Mouse (Mus musculus) left cerebral cortex, postnatal 25 days (tissue): ENCODE data around the gene Actbl2. TPM values are rescaled to one million over a fixed set of nuclear protein-coding genes. Genes with fewer than 3 reads are reported as not detected.

Experiments
- DNase-seq, 2 experiments: peaks; one replicate each; pipeline ENCODE4 v3.0.0; 2022; ENCODE audit warnings: low spot score in 2 of 2, mixed read lengths in 1 of 2
- intact Hi-C: fragments of 180-260 bp; cut with DNase I; formaldehyde crosslinking; loops from one replicate; pipeline ENCODE4 v1.15.1; 2025
- total RNA-seq, 2 experiments: library from RNA; stranded (reverse); gene quantifications; 2 replicates each; pipeline ENCODE4 v1.2.3; 2021

The Actbl2 gene
- total RNA-seq = not detected

GRCm38 (mm10) chr13:111254713-111255112 is at the start of gene Actbl2:
Gene Actbl2 (plus strand): TSS chr13:111255013.
- intact Hi-C loops = loop anchor here (5.0 kb wide), 1 partner anchor 153 kb away; no protein-coding TSS in a partner anchor

DNA sequence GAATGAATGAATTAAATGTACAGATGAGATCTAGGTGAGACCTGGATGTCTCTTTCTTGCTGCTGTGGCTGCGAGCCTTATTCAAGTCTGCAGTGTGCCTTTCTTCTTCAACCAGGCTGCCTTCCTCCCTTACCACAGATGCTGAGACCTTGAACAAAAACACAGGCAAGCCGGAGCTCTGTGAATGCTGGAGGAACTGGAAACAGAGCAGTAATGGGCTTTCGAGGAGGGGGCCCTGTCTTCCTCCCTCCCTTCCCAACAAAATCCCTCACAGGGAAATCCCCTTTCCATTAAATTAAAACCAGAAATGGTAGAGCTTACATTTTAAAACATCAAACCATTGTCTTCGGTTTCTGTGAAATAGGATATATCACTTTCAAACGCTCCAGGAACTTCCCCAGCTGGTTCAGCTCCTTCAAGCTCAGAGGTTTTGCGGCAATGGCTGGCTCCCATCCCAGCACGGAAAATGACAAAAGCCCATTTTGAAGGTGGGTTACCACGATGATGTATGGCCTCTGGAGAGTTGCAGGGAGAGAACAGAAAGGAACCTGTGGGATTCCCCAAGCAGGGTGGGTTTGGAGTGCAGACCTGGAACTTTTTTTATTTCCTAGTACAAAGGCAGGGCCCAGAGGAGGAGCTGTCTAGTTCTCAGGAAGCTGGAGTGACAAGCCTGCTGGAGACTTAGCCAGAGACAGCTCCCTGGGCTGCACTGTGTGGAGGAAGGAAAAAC is 44.0 kb upstream of the Actbl2 start:
- intact Hi-C loops = no loop called here
- no peak for DNase-seq

More at GRCm38 (mm10) chr13:111254713-111255112, at the start of gene Actbl2:
- DNase-seq = no peak

DNA sequence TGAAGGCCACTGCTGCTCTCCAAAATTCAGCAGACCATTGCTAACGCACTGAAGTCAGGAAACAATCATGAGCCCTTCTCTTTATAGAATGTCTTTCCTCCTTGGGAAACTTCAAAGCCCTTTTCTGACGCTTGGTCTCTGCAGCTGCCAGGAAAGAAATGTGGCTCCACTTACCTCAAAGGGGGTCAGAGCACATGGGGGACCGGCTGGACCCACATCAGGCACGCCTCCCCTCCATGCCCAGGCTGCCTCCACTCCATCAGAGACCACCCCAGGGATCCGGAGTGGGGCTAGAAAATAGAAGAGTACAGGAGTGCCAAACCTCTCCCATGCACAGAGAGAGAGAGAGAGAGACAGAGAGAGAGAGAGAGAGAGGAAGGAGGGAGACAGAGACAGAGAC is 26.0 kb upstream of the Actbl2 start:
- no peak for DNase-seq
- intact Hi-C loops = no loop called here

GRCm38 (mm10) chr13:111229541-111229940 is 25.3 kb upstream of the Actbl2 start:
- intact Hi-C loops = no loop called here
- no peak for DNase-seq

DNA sequence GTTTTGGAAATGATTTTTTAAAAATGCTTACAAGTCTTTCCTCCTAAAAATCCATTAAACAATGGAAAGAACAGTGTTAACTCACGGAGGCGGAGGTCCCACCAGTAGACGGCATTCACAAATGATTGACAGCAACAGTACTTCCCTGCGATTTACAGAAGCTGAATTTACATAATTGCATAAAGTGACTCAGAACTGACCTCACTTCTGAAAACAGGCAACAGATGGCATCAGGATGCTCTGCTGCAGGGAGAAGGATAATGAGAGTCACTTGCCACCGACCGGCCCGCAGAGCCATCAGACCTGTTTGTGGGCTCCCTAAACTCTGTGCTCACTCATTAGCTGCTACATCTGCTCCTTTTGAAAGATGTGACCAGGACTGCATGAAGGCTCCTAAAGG is 22.4 kb upstream of the Actbl2 start:
- peak; percentile 20 to 61 for DNase-seq
- intact Hi-C loops = loop anchor here (5.0 to 10.0 kb wide), 2 partner anchors 130 to 348 kb away; no protein-coding TSS in a partner anchor

GRCm38 (mm10) chr13:111233356-111233755 is 21.5 kb upstream of the Actbl2 start:
- no peak for DNase-seq
- intact Hi-C loops = loop anchor here (5.0 to 10.0 kb wide), 2 partner anchors 131 to 349 kb away; no protein-coding TSS in a partner anchor

- intact Hi-C loops = loop anchor here (5.0 to 10.0 kb wide), 2 partner anchors 132 to 350 kb away; no protein-coding TSS in a partner anchor
- no peak for DNase-seq
These were observed 20.2 kb upstream of the Actbl2 start for GRCm38 (mm10) chr13:111234573-111234972.

DNA sequence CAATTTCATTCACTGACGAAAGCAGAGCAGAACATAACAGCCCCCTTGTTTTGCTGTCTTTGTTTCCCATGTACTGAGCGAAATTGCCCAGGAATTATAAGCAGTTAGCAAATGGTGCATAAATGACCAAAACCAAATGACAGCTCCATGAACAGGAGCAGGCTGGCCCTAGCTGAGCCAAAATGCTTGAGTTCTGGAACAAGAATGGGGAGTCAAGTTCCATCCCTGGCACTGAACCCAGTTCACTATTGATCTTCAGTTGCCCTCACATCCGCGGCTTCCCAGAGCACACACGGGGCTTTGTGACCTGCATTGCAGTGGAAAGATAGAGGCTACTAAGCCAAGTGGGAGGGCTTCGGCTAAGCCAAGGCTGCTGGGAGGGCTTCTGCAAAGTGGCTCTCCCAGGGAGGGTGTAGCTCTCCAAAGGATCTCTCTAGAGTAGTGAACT is 19.1 kb upstream of the Actbl2 start:
- DNase-seq = peak in 1 of 2 experiments; percentile 39

GRCm38 (mm10) chr13:111236461-111236864 is 18.4 kb upstream of the Actbl2 start:
- DNase-seq = no peak

More for the DNA sequence above, 19.1 kb upstream of the Actbl2 start:
- intact Hi-C loops = loop anchor here (2.0 to 10.0 kb wide), 6 partner anchors 177 to 843 kb away; no protein-coding TSS in a partner anchor

GRCm38 (mm10) chr13:111237296-111237695 is 17.5 kb upstream of the Actbl2 start:
- no peak for DNase-seq
- intact Hi-C loops = loop anchor here (2.0 to 10.0 kb wide), 6 partner anchors 175 to 844 kb away; no protein-coding TSS in a partner anchor

More at GRCm38 (mm10) chr13:111236461-111236864, 18.4 kb upstream of the Actbl2 start:
- intact Hi-C loops = loop anchor here (2.0 to 10.0 kb wide), 6 partner anchors 176 to 844 kb away; no protein-coding TSS in a partner anchor

DNA sequence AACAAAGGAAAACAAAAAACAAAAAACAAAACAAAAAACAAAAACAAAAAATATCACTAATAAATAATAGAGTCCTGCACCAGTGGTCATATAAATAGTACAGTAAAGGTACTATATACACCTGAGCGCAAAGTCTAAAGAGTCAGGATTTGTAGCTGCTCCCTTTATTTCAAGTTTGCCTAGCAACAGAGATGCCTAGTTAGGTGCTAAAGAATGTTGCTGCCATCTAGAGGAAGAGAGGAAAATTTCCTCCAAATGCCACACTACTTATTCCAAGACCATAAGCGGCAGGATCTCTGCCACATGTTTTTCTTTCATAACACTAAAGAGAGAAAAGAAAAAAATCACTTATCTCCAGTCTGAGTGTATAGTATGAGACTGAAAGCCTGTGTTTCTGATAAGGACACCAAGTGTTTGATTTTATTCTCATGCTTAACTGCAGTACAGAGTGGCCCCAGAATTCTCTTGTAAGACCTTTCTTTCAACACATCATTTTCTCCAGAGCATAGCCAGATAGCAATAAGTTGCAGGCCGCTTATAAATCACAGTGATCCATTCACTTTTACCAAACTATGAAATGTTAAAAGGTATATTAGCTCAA is 16.8 kb upstream of the Actbl2 start:
- DNase-seq = peak in 1 of 2 experiments; percentile 62
- intact Hi-C loops = loop anchor here (2.0 to 10.0 kb wide), 7 partner anchors 174 to 845 kb away; no protein-coding TSS in a partner anchor

DNA sequence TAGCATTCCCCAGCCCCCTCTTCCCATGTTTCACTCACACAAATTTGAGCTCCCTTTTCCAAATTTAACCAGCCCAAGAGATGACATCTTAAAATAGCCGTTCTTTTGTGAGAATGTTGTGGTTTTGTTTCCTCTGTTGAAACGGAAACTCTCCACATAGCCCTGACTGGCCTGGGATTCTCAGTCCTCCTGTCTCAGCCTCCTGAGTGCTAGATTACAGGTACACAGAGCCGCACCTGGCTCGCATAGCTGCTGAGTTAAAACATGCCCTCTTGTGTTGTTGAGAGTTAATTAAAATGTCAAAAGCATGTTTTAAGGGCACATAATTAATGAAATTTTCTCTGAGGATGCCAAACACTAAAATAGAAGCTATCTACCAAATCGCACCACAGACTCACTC is 3.7 kb upstream of the Actbl2 start:
- intact Hi-C loops = loop anchor here (5.0 kb wide), 1 partner anchor 156 kb away; no protein-coding TSS in a partner anchor
- peak in 1 of 2 experiments; percentile 41 for DNase-seq

DNA sequence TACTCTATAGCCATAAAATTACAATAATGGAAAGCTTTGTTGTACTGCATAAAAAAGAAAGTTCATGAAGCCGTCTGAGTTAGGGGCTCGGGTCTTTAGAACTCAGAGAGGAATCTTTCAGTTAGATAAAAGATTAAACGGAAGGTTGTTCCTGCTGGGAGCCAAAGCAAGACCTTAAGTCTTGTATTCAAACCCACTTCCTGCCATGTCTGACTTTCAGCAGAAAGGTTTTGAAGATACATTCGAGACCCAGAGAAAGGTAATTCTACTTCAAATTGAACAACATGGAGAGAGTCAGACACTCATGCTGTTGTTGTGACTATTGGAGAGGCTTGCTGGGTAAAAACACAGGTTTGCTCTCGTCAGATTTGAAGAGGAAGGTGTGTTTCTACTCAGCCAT is 3.0 kb upstream of the Actbl2 start:
- no peak for DNase-seq
- intact Hi-C loops = loop anchor here (5.0 kb wide), 1 partner anchor 156 kb away; no protein-coding TSS in a partner anchor

GRCm38 (mm10) chr13:111258016-111258415 is 3.2 kb downstream of the Actbl2 start:
- DNase-seq = no peak
- intact Hi-C loops = no loop called here

DNA sequence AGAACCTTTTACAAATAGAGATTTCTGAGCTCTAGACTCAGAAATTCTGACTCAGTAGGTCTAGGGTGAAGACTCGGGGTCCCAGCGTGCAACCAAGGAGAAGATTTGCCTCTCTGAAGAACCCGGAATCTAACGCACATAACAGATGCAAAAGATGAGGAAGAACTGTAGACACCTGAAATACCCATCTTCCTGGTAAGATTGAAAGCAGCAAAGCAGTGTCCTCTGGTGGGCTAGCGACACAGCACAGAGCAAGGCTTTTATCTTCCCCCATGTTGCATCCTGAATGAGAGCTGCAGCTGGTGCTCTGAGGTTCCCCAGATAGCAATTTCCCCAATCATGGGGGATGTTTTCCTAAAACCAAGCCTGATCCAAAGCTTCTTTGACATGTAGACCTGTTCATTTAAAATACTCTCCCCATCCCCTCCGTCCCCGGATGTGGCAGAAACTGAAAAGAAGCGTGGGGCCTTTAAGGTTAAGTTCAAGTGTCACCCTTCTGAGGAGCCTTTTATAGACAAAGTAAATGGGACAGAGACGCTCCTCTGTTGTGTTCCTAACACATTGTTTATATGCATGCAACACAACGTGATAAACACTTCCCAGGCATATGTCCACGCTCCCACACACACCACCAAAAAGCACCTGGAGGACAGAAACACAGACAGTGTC is 3.7 kb downstream of the Actbl2 start:
- intact Hi-C loops = no loop called here
- DNase-seq = no peak

- intact Hi-C loops = no loop called here
- DNase-seq = no peak
These were observed 4.3 kb downstream of the Actbl2 start for GRCm38 (mm10) chr13:111259093-111259491.

DNA sequence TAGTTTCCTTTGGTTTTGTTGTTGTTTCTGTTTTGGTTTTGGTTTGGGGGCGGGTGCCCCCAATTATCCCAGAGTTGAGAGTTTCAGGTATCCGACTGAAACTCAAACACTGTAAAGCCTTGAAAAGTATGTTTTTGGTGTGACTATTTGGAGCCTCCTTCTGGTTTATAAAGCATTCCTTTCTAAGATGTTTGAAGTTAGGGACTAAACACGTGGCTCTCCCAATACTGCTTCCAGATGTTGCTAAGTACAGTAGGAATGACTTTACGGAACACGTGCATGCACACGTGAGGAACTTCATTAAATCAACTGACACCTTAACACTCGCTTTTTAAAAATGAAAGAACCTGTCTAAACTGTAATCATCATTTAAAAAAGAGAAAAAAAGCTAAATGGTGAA is 4.9 kb downstream of the Actbl2 start:
- no peak for DNase-seq
- intact Hi-C loops = no loop called here

GRCm38 (mm10) chr13:111263186-111263585 is 8.4 kb downstream of the Actbl2 start:
- intact Hi-C loops = no loop called here
- DNase-seq = no peak

DNA sequence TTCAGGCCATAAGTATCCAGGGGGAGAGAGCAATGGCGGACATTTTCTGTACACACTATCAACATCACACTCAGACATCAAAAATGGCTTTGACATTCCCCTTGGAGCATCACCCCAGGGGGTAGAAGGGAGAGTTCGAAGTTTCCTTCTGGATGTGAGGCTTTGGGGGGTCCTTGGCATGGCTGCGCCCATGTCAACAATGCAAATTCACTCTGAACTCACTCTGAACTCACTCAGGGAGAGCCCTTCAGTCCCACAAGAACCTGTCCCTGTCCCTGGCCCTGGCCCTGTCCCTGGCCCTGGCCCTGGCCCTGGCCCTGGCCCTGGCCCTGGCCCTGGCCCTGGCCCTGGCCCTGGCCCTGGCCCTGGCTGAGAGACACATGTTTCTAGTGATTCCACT is 8.9 kb downstream of the Actbl2 start:
- DNase-seq = no peak
- intact Hi-C loops = no loop called here
